Mouse (Mus musculus) stomach, postnatal 0 days (tissue): Measurements from ENCODE around the gene Irs2. TPM values are rescaled to one million over a fixed set of nuclear protein-coding genes. Genes with fewer than 3 reads are reported as not detected.

Experiments
- ATAC-seq: fragments of 200-750 bp; cut with Nextera tagmentation; 2 replicates; pipeline ENCODE4 v1.8.0; 2017; ENCODE audit not compliant: low FRiP score, low TSS enrichment
- DNase-seq: peaks from one replicate; pipeline ENCODE4 v3.0.0-alpha.2; 2016; ENCODE audit warnings: low spot score
- H3K27ac ChIP-seq: fragments of 300-500 bp; sonication (generic); replicated peaks from 2 replicates; pipeline ENCODE4 v1.5.1; 2014; ENCODE audit warnings: mild to moderate bottlenecking, control low read depth
- H3K27me3 ChIP-seq: fragments of 300-500 bp; sonication (generic); 2 replicates; pipeline ENCODE4 v1.6.1; 2014; ENCODE audit warnings: low read length; ENCODE audit not compliant: control insufficient read depth, insufficient read depth
- H3K36me3 ChIP-seq: fragments of 300-500 bp; sonication (generic); 2 replicates; pipeline ENCODE4 v1.6.1; 2014; ENCODE audit warnings: low read length, mixed read lengths; ENCODE audit not compliant: control insufficient read depth, insufficient read depth
- H3K4me1 ChIP-seq: fragments of 300-500 bp; sonication (generic); replicated peaks from 2 replicates; pipeline ENCODE4 v1.6.1; 2014; ENCODE audit warnings: antibody characterized with exemption; ENCODE audit not compliant: control insufficient read depth, insufficient read depth
- H3K4me2 ChIP-seq: fragments of 300-500 bp; sonication (generic); replicated peaks from 2 replicates; pipeline ENCODE4 v1.6.1; 2014; ENCODE audit warnings: low read depth, mild to moderate bottlenecking, control low read depth, moderate library complexity
- H3K4me3 ChIP-seq: fragments of 300-500 bp; sonication (generic); 2 replicates; pipeline ENCODE4 v1.5.1; 2014; ENCODE audit warnings: low read depth, low read length, control low read depth
- H3K9ac ChIP-seq: fragments of 300-500 bp; sonication (generic); 2 replicates; pipeline ENCODE4 v1.6.1; 2014; ENCODE audit warnings: mild to moderate bottlenecking, low read length, control low read depth, mixed read lengths
- H3K9me3 ChIP-seq: fragments of 300-500 bp; sonication (generic); 2 replicates; pipeline ENCODE4 v1.6.1; 2016; ENCODE audit warnings: low read length; ENCODE audit not compliant: control insufficient read depth
- CTCF ChIP-seq: IDR thresholded peaks from 2 replicates; pipeline ENCODE4 v1.5.1; 2016; ENCODE audit warnings: antibody characterized with exemption, low read depth, mild to moderate bottlenecking, moderate library complexity
- EP300 ChIP-seq: optimal IDR thresholded peaks from 2 replicates; pipeline ENCODE3; 2016; ENCODE audit warnings: antibody characterized with exemption
- WGBS: fragments of 180-500 bp; shearing (Covaris S2); extraction: QIAGEN DNeasy Blood & Tissue Kit; methylation state at CpG from one replicate; pipeline ENCODE4 v1.1.7; 2014; 5-methylcytosine and 5-hydroxymethylcytosine counted together
- polyA plus RNA-seq: library from polyadenylated mRNA; unstranded; fragments of >200 nt; fragmentation: Nextera tagmentation; extraction: Ambion mirVana; gene quantifications from 2 replicates; pipeline ENCODE4 v1.2.1, GENCODE M21; 2015

Irs2 gene
- polyA plus RNA-seq, 1 experiment from 2014 or later: 3.3 TPM

- H3K9me3 ChIP-seq: no peaks in the 10 kb centered on the region
- no peak overlapping the region for H3K9ac ChIP-seq
- ATAC-seq (no peak), DNase-seq (no peak)
- no peaks in the 10 kb centered on the region for H3K36me3 ChIP-seq
- H3K27ac ChIP-seq: no peak overlapping the region
- H3K27me3 ChIP-seq: no peaks in the 10 kb centered on the region
- no peak for TF ChIP-seq CTCF
- no peak for TF ChIP-seq EP300
- no peak overlapping the region for H3K4me2 ChIP-seq
- H3K4me1 ChIP-seq: 0 out of 2 replicates have a peak, but pooled peaks cover 3% of the 10 kb centered on the region
- WGBS: 45% methylated on average over 5 of the region's 5 CpGs
- no peak overlapping the region for H3K4me3 ChIP-seq
Observed at GRCm38 (mm10) chr8:10952706-10953105, 55.6 kb downstream of the Irs2 start.

GRCm38 (mm10) chr8:10952235-10952634 is 56.0 kb downstream of the Irs2 start:
- H3K4me2 ChIP-seq: no peak overlapping the region
- H3K4me3 ChIP-seq: no peak overlapping the region
- 0 out of 2 replicates have a peak, but pooled peaks cover 3% of the 10 kb centered on the region for H3K4me1 ChIP-seq
- H3K9ac ChIP-seq: no peak overlapping the region
- H3K36me3 ChIP-seq: no peaks in the 10 kb centered on the region
- H3K9me3 ChIP-seq: no peaks in the 10 kb centered on the region
- DNase-seq: no peak
- H3K27ac ChIP-seq: no peak overlapping the region
- WGBS: 86% methylated on average over 2 of the region's 2 CpGs
- no peaks in the 10 kb centered on the region for H3K27me3 ChIP-seq
- no peak for ATAC-seq
- TF ChIP-seq EP300: no peak
- TF ChIP-seq CTCF: no peak

GRCm38 (mm10) chr8:10951567-10951966 is 56.7 kb downstream of the Irs2 start:
- 48% methylated on average over 4 of the region's 4 CpGs for WGBS
- Histone ChIP-seq H3K4me3 (no peak overlapping the region), H3K4me2 (no peak overlapping the region), H3K36me3 (no peaks in the 10 kb centered on the region), H3K4me1 (0 out of 2 replicates have a peak, but pooled peaks cover 3% of the 10 kb centered on the region), H3K9me3 (no peaks in the 10 kb centered on the region), H3K9ac (no peak overlapping the region), H3K27me3 (no peaks in the 10 kb centered on the region), H3K27ac (0 out of 2 replicates have a peak overlapping the region, but pooled peaks have one; percentile 13)
- no peak for DNase-seq
- no peak for TF ChIP-seq CTCF
- TF ChIP-seq EP300: no peak
- ATAC-seq: no peak

- H3K36me3 ChIP-seq: no peaks in the 10 kb centered on the region
- peak overlapping the region; percentile 77 for H3K27ac ChIP-seq
- H3K4me1 ChIP-seq: peaks cover 5% of the 10 kb centered on the region; the same call in 1 of the 2 replicates
- WGBS: 2% methylated on average over 23 of the region's 23 CpGs
- H3K4me3 ChIP-seq: peak overlapping the region; percentile 12; the same call in 1 of the 2 replicates
- H3K27me3 ChIP-seq: no peaks in the 10 kb centered on the region
- H3K9ac ChIP-seq: 0 out of 2 replicates have a peak overlapping the region, but pooled peaks have one; percentile 24
- DNase-seq (peak; percentile 100), ATAC-seq (peak; percentile 97)
- peak overlapping the region; percentile 47 for H3K4me2 ChIP-seq
- TF ChIP-seq CTCF (no peak), EP300 (peak; percentile 42)
- no peaks in the 10 kb centered on the region for H3K9me3 ChIP-seq
Observed at GRCm38 (mm10) chr8:10945939-10946740, 62.1 kb downstream of the Irs2 start.

GRCm38 (mm10) chr8:10945490-10945889 is 62.8 kb downstream of the Irs2 start:
- 0 out of 2 replicates have a peak overlapping the region, but pooled peaks have one; percentile 18 for H3K9ac ChIP-seq
- peak overlapping the region; percentile 77 for H3K27ac ChIP-seq
- no peaks in the 10 kb centered on the region for H3K27me3 ChIP-seq
- DNase-seq (no peak), ATAC-seq (peak; percentile 11; the same call in 1 of the 2 replicates)
- 76% methylated on average over 2 of the region's 2 CpGs for WGBS
- no peak overlapping the region for H3K4me3 ChIP-seq
- peaks cover 5% of the 10 kb centered on the region; the same call in 1 of the 2 replicates for H3K4me1 ChIP-seq
- peak overlapping the region; percentile 47; the same call in 1 of the 2 replicates for H3K4me2 ChIP-seq
- H3K36me3 ChIP-seq: no peaks in the 10 kb centered on the region
- no peak for TF ChIP-seq CTCF
- no peak for TF ChIP-seq EP300
- H3K9me3 ChIP-seq: no peaks in the 10 kb centered on the region
